Mouse (Mus musculus) embryonic facial prominence, embryonic 11.5 days (tissue): ENCODE results near the gene Lima1. TPM values are rescaled to one million over a fixed set of nuclear protein-coding genes. Genes with fewer than 3 reads are reported as not detected.

Experiments used
- ATAC-seq: fragments of 200-750 bp; cut with Nextera tagmentation; replicated peaks from 2 replicates; pipeline ENCODE4 v1.8.0; 2017; ENCODE audit warnings: low read depth; ENCODE audit not compliant: insufficient number of reproducible peaks, low FRiP score, low TSS enrichment
- DNase-seq: peaks from one replicate; pipeline ENCODE4 v3.0.0-alpha.2; 2015; ENCODE audit warnings: low spot score
- H3K27ac ChIP-seq: fragments of 300-500 bp; sonication (generic); replicated peaks from 2 replicates; pipeline ENCODE4 v1.5.1; 2014; ENCODE audit warnings: mild to moderate bottlenecking, low read depth, low read length, control low read depth
- H3K27me3 ChIP-seq: fragments of 300-500 bp; sonication (generic); 2 replicates; pipeline ENCODE4 v1.6.1; 2014; ENCODE audit warnings: mild to moderate bottlenecking, low read length, moderate library complexity, mixed read lengths; ENCODE audit not compliant: control insufficient read depth, insufficient read depth
- H3K36me3 ChIP-seq: fragments of 300-500 bp; sonication (generic); replicated peaks from 2 replicates; pipeline ENCODE4 v1.6.1; 2014; ENCODE audit warnings: low read depth, mild to moderate bottlenecking, low read length, moderate library complexity, mixed read lengths; ENCODE audit not compliant: control insufficient read depth, insufficient read depth
- H3K4me1 ChIP-seq: fragments of 300-500 bp; sonication (generic); 2 replicates; pipeline ENCODE4 v1.6.1; 2014; ENCODE audit warnings: low read length, mixed read lengths; ENCODE audit not compliant: control insufficient read depth, insufficient read depth
- H3K4me2 ChIP-seq: fragments of 300-500 bp; sonication (generic); 2 replicates; pipeline ENCODE4 v1.6.1; 2014; ENCODE audit warnings: low read depth, mild to moderate bottlenecking, control low read depth, low read length, moderate library complexity
- H3K4me3 ChIP-seq: fragments of 300-500 bp; sonication (generic); 2 replicates; pipeline ENCODE4 v1.5.1; 2014; ENCODE audit warnings: low read depth, low read length, control low read depth
- H3K9ac ChIP-seq: fragments of 300-500 bp; sonication (generic); replicated peaks from 2 replicates; pipeline ENCODE4 v1.6.1; 2014; ENCODE audit warnings: mild to moderate bottlenecking, control low read depth, low read length
- H3K9me3 ChIP-seq: fragments of 300-500 bp; sonication (generic); replicated peaks from 2 replicates; pipeline ENCODE4 v1.6.1; 2016; ENCODE audit warnings: mild to moderate bottlenecking, low read length, inconsistent platforms, mixed read lengths; ENCODE audit not compliant: control insufficient read depth
- WGBS: fragments of 180-500 bp; shearing (Covaris S2); extraction: QIAGEN DNeasy Blood & Tissue Kit; methylation state at CpG from one replicate; pipeline ENCODE4 v1.1.7; 2014; 5-methylcytosine and 5-hydroxymethylcytosine counted together
- polyA plus RNA-seq: library from polyadenylated mRNA; unstranded; fragments of >200 nt; fragmentation: Nextera tagmentation; extraction: Ambion mirVana; gene quantifications from 2 replicates; pipeline ENCODE4 v1.2.1, GENCODE M21; 2014

Gene Lima1
- polyA plus RNA-seq, 1 experiment from 2014 or later = 80.8 TPM

- Histone ChIP-seq H3K27me3 (no peaks in the 10 kb centered on the region), H3K4me1 (no peaks in the 10 kb centered on the region), H3K27ac (peak overlapping the region; percentile 92), H3K36me3 (no peaks in the 10 kb centered on the region), H3K4me3 (peak overlapping the region; percentile 80), H3K9me3 (no peaks in the 10 kb centered on the region), H3K9ac (peak overlapping the region; percentile 91), H3K4me2 (peak overlapping the region; percentile 72)
- DNase-seq (no peak), ATAC-seq (peak; percentile 65)
- under 1% methylated on average over 54 of the region's 59 CpGs for WGBS
Observed at GRCm38 (mm10) chr15:99771601-99772276, 103.5 kb downstream of the Lima1 start.

DNA sequence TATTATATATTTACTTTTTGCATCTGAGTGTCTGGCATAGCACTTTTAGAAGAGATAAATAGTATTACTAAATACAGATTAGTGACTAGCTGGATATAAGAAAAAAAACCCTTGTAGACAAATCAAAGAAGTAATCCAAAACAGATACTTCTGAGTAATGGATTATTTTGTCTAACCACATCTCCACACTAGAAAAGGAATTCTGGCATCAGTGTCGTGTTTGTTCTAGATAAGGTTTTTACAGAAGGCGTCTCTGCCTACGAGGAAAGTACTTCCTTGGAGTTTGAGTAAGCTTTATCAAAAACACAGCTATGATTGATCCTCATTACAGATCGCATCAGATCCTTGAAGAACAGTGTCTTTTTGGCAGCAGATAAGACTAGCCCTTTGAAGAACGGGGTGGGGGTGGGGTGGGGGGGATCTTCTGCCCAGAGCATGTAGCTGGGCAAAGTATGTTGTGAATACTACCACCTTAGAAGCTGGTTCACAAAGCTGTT lies 104.2 kb downstream of the Lima1 start:
- H3K4me1 ChIP-seq = no peaks in the 10 kb centered on the region
- H3K9me3 ChIP-seq = no peaks in the 10 kb centered on the region
- H3K4me3 ChIP-seq = peak overlapping the region; percentile 80
- no peaks in the 10 kb centered on the region for H3K27me3 ChIP-seq
- no peak overlapping the region for H3K27ac ChIP-seq
- ATAC-seq = no peak
- H3K4me2 ChIP-seq = peak overlapping the region; percentile 72
- 28% methylated on average over 5 of the region's 5 CpGs for WGBS
- no peak for DNase-seq
- no peaks in the 10 kb centered on the region for H3K36me3 ChIP-seq
- H3K9ac ChIP-seq = peak overlapping the region; percentile 91

- Histone ChIP-seq H3K9ac (no peak overlapping the region), H3K4me1 (no peaks in the 10 kb centered on the region), H3K9me3 (no peaks in the 10 kb centered on the region), H3K27me3 (no peaks in the 10 kb centered on the region), H3K36me3 (no peaks in the 10 kb centered on the region), H3K4me2 (no peak overlapping the region), H3K27ac (no peak overlapping the region), H3K4me3 (no peak overlapping the region)
- WGBS = 90% methylated on average over 1 of the region's 1 CpGs
- no peak for ATAC-seq
- DNase-seq = no peak
Observed at GRCm38 (mm10) chr15:99768761-99769160, 106.5 kb downstream of the Lima1 start.

GRCm38 (mm10) chr15:99767467-99767866 lies 107.8 kb downstream of the Lima1 start:
- Histone ChIP-seq H3K27ac (no peak overlapping the region), H3K27me3 (no peaks in the 10 kb centered on the region), H3K9ac (no peak overlapping the region), H3K36me3 (no peaks in the 10 kb centered on the region), H3K4me1 (no peaks in the 10 kb centered on the region), H3K9me3 (no peaks in the 10 kb centered on the region), H3K4me3 (no peak overlapping the region), H3K4me2 (no peak overlapping the region)
- no peak for DNase-seq
- WGBS = 89% methylated on average over 4 of the region's 4 CpGs
- ATAC-seq = no peak

- no peak for DNase-seq
- no peaks in the 10 kb centered on the region for H3K27me3 ChIP-seq
- no peak overlapping the region for H3K4me2 ChIP-seq
- no peaks in the 10 kb centered on the region for H3K9me3 ChIP-seq
- no peaks in the 10 kb centered on the region for H3K36me3 ChIP-seq
- ATAC-seq = no peak
- H3K27ac ChIP-seq = no peak overlapping the region
- no peaks in the 10 kb centered on the region for H3K4me1 ChIP-seq
- no peak overlapping the region for H3K9ac ChIP-seq
- no peak overlapping the region for H3K4me3 ChIP-seq
- WGBS = 92% methylated on average over 3 of the region's 3 CpGs
Observed at GRCm38 (mm10) chr15:99754204-99754603, 121.1 kb downstream of the Lima1 start.

- no peak for ATAC-seq
- no peak overlapping the region for H3K27ac ChIP-seq
Observed at GRCm38 (mm10) chr15:99740229-99740628, 135.0 kb downstream of the Lima1 start.

DNA sequence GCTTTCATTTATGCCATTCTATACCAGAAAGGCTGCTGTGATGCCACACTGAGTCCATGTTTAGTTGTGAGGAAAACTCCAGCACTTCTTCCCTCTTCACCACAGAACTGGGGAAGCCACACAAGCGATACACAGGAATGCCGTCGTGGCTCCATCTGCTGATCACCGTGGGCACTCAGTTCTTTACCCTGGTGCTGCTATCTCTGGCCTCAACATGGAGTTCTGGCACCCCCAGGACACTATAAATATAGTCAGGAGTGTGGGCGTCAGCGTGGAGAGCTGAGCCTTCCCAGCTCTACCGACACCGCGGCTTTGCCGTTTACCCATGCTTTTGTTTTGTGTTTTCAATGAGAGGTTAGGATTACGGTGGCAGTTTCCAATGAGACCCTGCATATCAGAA lies 138.6 kb downstream of the Lima1 start:
- 94% methylated on average over 11 of the region's 11 CpGs for WGBS
- Histone ChIP-seq H3K9ac (no peak overlapping the region), H3K27ac (no peak overlapping the region), H3K27me3 (no peaks in the 10 kb centered on the region), H3K9me3 (no peaks in the 10 kb centered on the region), H3K4me3 (no peak overlapping the region), H3K4me1 (no peaks in the 10 kb centered on the region), H3K36me3 (no peaks in the 10 kb centered on the region; the same call in none of the 2 replicates), H3K4me2 (no peak overlapping the region)
- DNase-seq (no peak), ATAC-seq (no peak)

More at GRCm38 (mm10) chr15:99740229-99740628, 135.0 kb downstream of the Lima1 start:
- Histone ChIP-seq H3K4me1 (no peaks in the 10 kb centered on the region), H3K4me2 (no peak overlapping the region), H3K27me3 (no peaks in the 10 kb centered on the region), H3K4me3 (no peak overlapping the region), H3K36me3 (no peaks in the 10 kb centered on the region; the same call in none of the 2 replicates), H3K9me3 (no peaks in the 10 kb centered on the region), H3K9ac (no peak overlapping the region)
- WGBS = 90% methylated on average over 4 of the region's 4 CpGs
- DNase-seq = no peak

GRCm38 (mm10) chr15:99735631-99736030 lies 139.6 kb downstream of the Lima1 start:
- H3K9ac ChIP-seq = no peak overlapping the region
- no peaks in the 10 kb centered on the region for H3K4me1 ChIP-seq
- H3K27ac ChIP-seq = no peak overlapping the region
- H3K4me3 ChIP-seq = no peak overlapping the region
- no peak for DNase-seq
- ATAC-seq = no peak
- no peaks in the 10 kb centered on the region for H3K27me3 ChIP-seq
- no peaks in the 10 kb centered on the region; the same call in 1 of the 2 replicates for H3K36me3 ChIP-seq
- 93% methylated on average over 2 of the region's 2 CpGs for WGBS
- H3K9me3 ChIP-seq = no peaks in the 10 kb centered on the region
- H3K4me2 ChIP-seq = no peak overlapping the region
